Mouse (Mus musculus) limb, embryonic 11.5 days (tissue): ENCODE measurements at regions not wholly inside any gene's neighbourhood (a gene's known extent, or its start where the extent isn't known, plus 50 kb on each side); places are given as distances from the start of the nearest gene placed in this dataset. TPM values are rescaled to one million over a fixed set of nuclear protein-coding genes. Genes with fewer than 3 reads are reported as not detected.

Experiments used
- microRNA-seq: library from miRNA; unstranded; fragments of <30 nt; microRNA quantifications from one replicate; pipeline ENCODE4, GENCODE M21; 2016

Small RNA genes in the stretch of these regions (microRNA-seq; reads per million reads assigned to microRNA genes)
- gene Gm23061: not detected
